Mouse (Mus musculus) spleen, postnatal 36 days (tissue): ENCODE measurements at regions not wholly inside any gene's neighbourhood (a gene's known extent, or its start where the extent isn't known, plus 50 kb on each side); places are given as distances from the start of the nearest gene placed in this dataset.
A peak's percentile ranks its signal among the peaks of the same experiment; 100 is the strongest.

Experiments used
- DNase-seq, 2 experiments: peaks; one replicate each; pipeline ENCODE4 v3.0.0; 2022; ENCODE audit warnings: low spot score in 2 of 2, mixed read lengths in 1 of 2

- no peak for DNase-seq
These were observed 60.5 kb downstream of the Rsl24d1 start for GRCm38 (mm10) chr9:73173589-73174247.

GRCm38 (mm10) chr9:73176645-73177044, 63.4 kb downstream of the Rsl24d1 start:
- no peak for DNase-seq

- DNase-seq, result no peak
These were observed 70.1 kb downstream of the Rsl24d1 start for GRCm38 (mm10) chr9:73183356-73183755.

GRCm38 (mm10) chr9:73184908-73185307, 71.7 kb downstream of the Rsl24d1 start:
- DNase-seq, result no peak

- DNase-seq, result no peak
These were observed 79.1 kb downstream of the Rsl24d1 start for GRCm38 (mm10) chr9:73192271-73192785.

- no peak for DNase-seq
These were observed 85.2 kb downstream of the Rsl24d1 start for GRCm38 (mm10) chr9:73198261-73199085.

- no peak for DNase-seq
These were observed 109.9 kb downstream of the Rsl24d1 start for GRCm38 (mm10) chr9:73223111-73223510.

- peak; percentile 4 to 25 for DNase-seq
These were observed 127.0 kb downstream of the Rsl24d1 start for GRCm38 (mm10) chr9:73240188-73240587.

GRCm38 (mm10) chr9:73242521-73243308, 129.5 kb downstream of the Rsl24d1 start:
- no peak for DNase-seq

GRCm38 (mm10) chr9:73244177-73244576, 131.0 kb downstream of the Rsl24d1 start:
- DNase-seq, result no peak

- DNase-seq, result no peak
These were observed 132.3 kb downstream of the Rsl24d1 start for GRCm38 (mm10) chr9:73245524-73245923.

- no peak for DNase-seq
These were observed 144.9 kb downstream of the Rsl24d1 start for GRCm38 (mm10) chr9:73258171-73258570.

GRCm38 (mm10) chr9:73258640-73259039, 145.4 kb downstream of the Rsl24d1 start:
- DNase-seq, result no peak

- no peak for DNase-seq
These were observed 149.5 kb downstream of the Rsl24d1 start for GRCm38 (mm10) chr9:73262711-73263110.

- DNase-seq, result no peak
These were observed 157.0 kb downstream of the Rsl24d1 start for GRCm38 (mm10) chr9:73270249-73270648.

- no peak for DNase-seq
These were observed 159.4 kb downstream of the Rsl24d1 start for GRCm38 (mm10) chr9:73272614-73273013.

GRCm38 (mm10) chr9:73273681-73274080, 160.5 kb downstream of the Rsl24d1 start:
- DNase-seq, result no peak

- no peak for DNase-seq
These were observed 162.4 kb downstream of the Rsl24d1 start for GRCm38 (mm10) chr9:73275671-73276070.

GRCm38 (mm10) chr9:73295287-73295686, 182.1 kb downstream of the Rsl24d1 start:
- no peak for DNase-seq

GRCm38 (mm10) chr9:73302156-73302918, 189.1 kb downstream of the Rsl24d1 start:
- DNase-seq, result no peak

GRCm38 (mm10) chr9:73317048-73317447, 203.8 kb downstream of the Rsl24d1 start:
- DNase-seq, result no peak
